10 mouse cellular contexts compared by ENCODE assay signal in genomic region chr15:77855301-77855700, GRCm38 (mm10). TPM values are rescaled to one million over a fixed set of nuclear protein-coding genes. Genes with fewer than 3 reads are reported as not detected.
DNase-seq lines count a peak whose midpoint lies in the region; ATAC-seq lines count a peak whose summit lies in the region.
"Had no signal": no experiment of that assay in that cellular context is flagged by ENCODE, and none has a peak within 500 bp of the region (broad histone marks: within the 10 kb centered on the region; RNA-seq: fewer than 3 reads in every experiment).

No protein-coding gene starts in this region.

- peak; percentile 58 for ATAC-seq in intestine, embryonic 15.5 days
- ATAC-seq in liver, embryonic 11.5 days (replicated peaks; ENCODE audit: low FRiP score): no peak

- peak overlapping the region; percentile 82; the same call in 1 of the 2 replicates for H3K27ac ChIP-seq in brown adipose tissue, adult 24 weeks (replicated peaks; ENCODE audit: low read depth, low read length)
- H3K27ac ChIP-seq in intestine, embryonic 15.5 days: 0 out of 2 replicates have a peak overlapping the region, but pooled peaks have one; percentile 41
- H3K27ac ChIP-seq in liver, embryonic 11.5 days (ENCODE audit: low read depth, low read length): 0 out of 2 replicates have a peak overlapping the region, but pooled peaks have one; percentile 59
- H3K27ac ChIP-seq: midbrain, embryonic 12.5 days had no signal

- no peak overlapping the region for H3K4me2 ChIP-seq in intestine, embryonic 15.5 days (replicated peaks)
- H3K4me2 ChIP-seq in liver, embryonic 11.5 days: no peak overlapping the region; the same call in 1 of the 2 replicates
- H3K4me2 ChIP-seq: midbrain, embryonic 12.5 days had no signal

- H3K27me3 ChIP-seq in intestine, embryonic 15.5 days (replicated peaks): no peaks in the 10 kb centered on the region
- H3K27me3 ChIP-seq in liver, embryonic 11.5 days (replicated peaks; ENCODE audit: control insufficient read depth, insufficient read depth, low read length): no peaks in the 10 kb centered on the region
- H3K27me3 ChIP-seq in megakaryocyte, embryonic 14.5 days (replicated peaks): no peaks in the 10 kb centered on the region

- H3K4me1 ChIP-seq in brown adipose tissue, adult 24 weeks (ENCODE audit: control insufficient read depth, insufficient read depth, insufficient read length, low read length): 0 out of 2 replicates have a peak, but pooled peaks cover 6% of the 10 kb centered on the region
- H3K4me1 ChIP-seq in intestine, embryonic 15.5 days (replicated peaks): peaks cover 15% of the 10 kb centered on the region
- peaks cover 16% of the 10 kb centered on the region for H3K4me1 ChIP-seq in liver, embryonic 11.5 days (replicated peaks; ENCODE audit: control insufficient read depth, insufficient read depth, low read length)
- H3K4me1 ChIP-seq in megakaryocyte, embryonic 14.5 days: peaks cover 77% of the 10 kb centered on the region

- DNase-seq in liver, embryonic 11.5 days (ENCODE audit: low spot score): no peak
- no peak for DNase-seq in layer of hippocampus, postnatal 36 days
- DNase-seq in gastrocnemius, adult 18-20 months (ENCODE audit: low spot score): no peak
- DNase-seq in heart, adult 8-10 months (ENCODE audit: low spot score): no peak
- DNase-seq: cerebellum, postnatal 25 days; right cerebral cortex, postnatal 4 days had no signal

- H3K36me3 ChIP-seq in intestine, embryonic 15.5 days: no peaks in the 10 kb centered on the region
- no peaks in the 10 kb centered on the region for H3K36me3 ChIP-seq in liver, embryonic 11.5 days (ENCODE audit: control insufficient read depth, insufficient read depth, low read length)
- H3K36me3 ChIP-seq in megakaryocyte, embryonic 14.5 days (replicated peaks; ENCODE audit: low read length): peaks cover 36% of the 10 kb centered on the region
- H3K36me3 ChIP-seq: midbrain, embryonic 12.5 days had no signal

- H3K9me3 ChIP-seq in intestine, embryonic 15.5 days: no peaks in the 10 kb centered on the region
- H3K9me3 ChIP-seq in liver, embryonic 11.5 days (ENCODE audit: control insufficient read depth, low read length): no peaks in the 10 kb centered on the region
- peaks cover 24% of the 10 kb centered on the region for H3K9me3 ChIP-seq in megakaryocyte, embryonic 14.5 days
- H3K9me3 ChIP-seq: midbrain, embryonic 12.5 days had no signal

- H3K4me3 ChIP-seq in brown adipose tissue, adult 24 weeks (ENCODE audit: insufficient read depth, low read depth, low read length): no peak overlapping the region
- H3K4me3 ChIP-seq in intestine, embryonic 15.5 days (replicated peaks): no peak overlapping the region
- H3K4me3 ChIP-seq in liver, embryonic 11.5 days (ENCODE audit: low read depth, low read length): no peak overlapping the region
- peak overlapping the region; percentile 79 for H3K4me3 ChIP-seq in megakaryocyte, embryonic 14.5 days (replicated peaks)
- H3K4me3 ChIP-seq: midbrain, embryonic 12.5 days had no signal

- no peak overlapping the region for H3K9ac ChIP-seq in intestine, embryonic 15.5 days
- no peak overlapping the region for H3K9ac ChIP-seq in liver, embryonic 11.5 days (ENCODE audit: low read depth, low read length)
- H3K9ac ChIP-seq: midbrain, embryonic 12.5 days had no signal

- 45% methylated on average over 8 of the region's 8 CpGs for WGBS in intestine, embryonic 15.5 days
- WGBS in liver, embryonic 11.5 days: 34% methylated on average over 8 of the region's 8 CpGs

RNA-seq across cellular contexts. Expression of gene Myh9, which starts 13.3 kb away (rescaled TPM):
- 36.0 and 59.3 TPM in 2 replicates for polyA plus RNA-seq in brown adipose tissue, adult 24 weeks (2012; ENCODE audit: insufficient read depth, insufficient read length, missing spikeins)
- polyA plus RNA-seq in intestine, embryonic 15.5 days (2015; fragmentation: Nextera tagmentation; extraction: Ambion mirVana): 51.6 and 52.9 TPM in 2 replicates
- 49.8 and 53.0 TPM in 2 replicates for polyA plus RNA-seq in liver, embryonic 11.5 days (2014; fragmentation: Nextera tagmentation; extraction: Ambion mirVana)
- 1,439 and 1,641 TPM in 2 replicates for polyA plus RNA-seq in megakaryocyte, embryonic 14.5 days (2012; ENCODE audit: insufficient read depth, low replicate concordance)
- 100 to 1,000 TPM in 1 of 2 experiments, 10 to 100 TPM in 1; 92.4 to 103 TPM for total RNA-seq in layer of hippocampus, postnatal 36 days (2021)
- total RNA-seq in gastrocnemius, adult 18-20 months (2021): 10 to 100 TPM; 42.8 to 63.0 TPM
- 100 to 1,000 TPM in 1 of 4 experiments, 10 to 100 TPM in 3; 72.5 to 127 (median 97.2) TPM for total RNA-seq in heart, adult 8-10 months (2022)

Comparison
In these comparisons a context has a peak if more than half of its experiments do, and no peak if none do; other contexts are left out.
1. RNA of gene Myh9, which starts 13.3 kb away (polyA plus RNA-seq): 1,439 to 1,641 TPM in megakaryocyte, embryonic 14.5 days; 49.8 to 53.0 TPM in liver, embryonic 11.5 days, 51.6 to 52.9 TPM in intestine, embryonic 15.5 days and 36.0 to 59.3 TPM in brown adipose tissue, adult 24 weeks; every median in the first group is over 10 times any median in the second.
2. Peak in every context shown above with its lines, with median percentiles within 50 percentile points of each other: H3K27ac ChIP-seq.